Mouse (Mus musculus) liver, postnatal 0 days (tissue): ENCODE results near the gene Cldn34a. TPM values are rescaled to one million over a fixed set of nuclear protein-coding genes. Genes with fewer than 3 reads are reported as not detected.
"Not testable (repeated sequence)": the region's sequence is repeated elsewhere in the genome, so short reads cannot be mapped to it uniquely, and the experiment has no call there.

Source experiments
- ATAC-seq: fragments of 200-750 bp; cut with Nextera tagmentation; 2 replicates; pipeline ENCODE4 v1.8.0; 2017; ENCODE audit warnings: mild to moderate bottlenecking, moderate library complexity
- DNase-seq: peaks from one replicate; pipeline ENCODE4 v3.0.0-alpha.2; 2016
- H3K27ac ChIP-seq: fragments of 300-500 bp; sonication (generic); 2 replicates; pipeline ENCODE4 v1.5.1; 2014; ENCODE audit warnings: antibody characterized with exemption, moderate library complexity, mild to moderate bottlenecking, low read depth
- H3K27me3 ChIP-seq: fragments of 300-500 bp; sonication (generic); 2 replicates; pipeline ENCODE4 v1.6.1; 2014; ENCODE audit warnings: low read length, control low read depth, mixed read lengths; ENCODE audit not compliant: insufficient read depth
- H3K36me3 ChIP-seq: fragments of 300-500 bp; sonication (generic); replicated peaks from 2 replicates; pipeline ENCODE4 v1.6.1; 2014; ENCODE audit warnings: mild to moderate bottlenecking, control low read depth, low read length, moderate library complexity, mixed read lengths; ENCODE audit not compliant: insufficient read depth
- H3K4me1 ChIP-seq: fragments of 300-500 bp; sonication (generic); 2 replicates; pipeline ENCODE4 v1.6.1; 2014; ENCODE audit warnings: antibody characterized with exemption, mild to moderate bottlenecking, control low read depth; ENCODE audit not compliant: insufficient read depth
- H3K4me2 ChIP-seq: fragments of 300-500 bp; sonication (generic); 2 replicates; pipeline ENCODE4 v1.6.1; 2014; ENCODE audit warnings: low read depth, mild to moderate bottlenecking, low read length, moderate library complexity, mixed read lengths
- H3K4me3 ChIP-seq: fragments of 300-500 bp; sonication (generic); 2 replicates; pipeline ENCODE4 v1.5.1; 2014; ENCODE audit warnings: low read depth, low read length
- H3K9ac ChIP-seq: fragments of 300-500 bp; sonication (generic); replicated peaks from 2 replicates; pipeline ENCODE4 v1.6.1; 2014; ENCODE audit warnings: mild to moderate bottlenecking, moderate library complexity
- H3K9me3 ChIP-seq: fragments of 300-500 bp; sonication (generic); 2 replicates; pipeline ENCODE4 v1.6.1; 2016; ENCODE audit warnings: mild to moderate bottlenecking, control low read depth, low read length, mixed read lengths
- CTCF ChIP-seq: sonication (generic); IDR thresholded peaks from 2 replicates; pipeline ENCODE4 v1.5.1; 2016; ENCODE audit warnings: antibody characterized with exemption, low read depth
- EP300 ChIP-seq: IDR thresholded peaks from 2 replicates; pipeline ENCODE4 v1.6.1; 2016; ENCODE audit warnings: antibody characterized with exemption, low read depth, mild to moderate bottlenecking
- WGBS: fragments of 180-500 bp; shearing (Covaris S2); extraction: QIAGEN DNeasy Blood & Tissue Kit; methylation state at CpG from one replicate; pipeline ENCODE4 v1.1.7; 2014; ENCODE audit not compliant: insufficient replicate concordance; 5-methylcytosine and 5-hydroxymethylcytosine counted together
- polyA plus RNA-seq: library from polyadenylated mRNA; unstranded; fragments of >200 nt; fragmentation: Nextera tagmentation; extraction: Ambion mirVana; gene quantifications from 2 replicates; pipeline ENCODE4 v1.2.1, GENCODE M21; 2015

The Cldn34a gene
- not detected in 2 replicates for polyA plus RNA-seq

DNA sequence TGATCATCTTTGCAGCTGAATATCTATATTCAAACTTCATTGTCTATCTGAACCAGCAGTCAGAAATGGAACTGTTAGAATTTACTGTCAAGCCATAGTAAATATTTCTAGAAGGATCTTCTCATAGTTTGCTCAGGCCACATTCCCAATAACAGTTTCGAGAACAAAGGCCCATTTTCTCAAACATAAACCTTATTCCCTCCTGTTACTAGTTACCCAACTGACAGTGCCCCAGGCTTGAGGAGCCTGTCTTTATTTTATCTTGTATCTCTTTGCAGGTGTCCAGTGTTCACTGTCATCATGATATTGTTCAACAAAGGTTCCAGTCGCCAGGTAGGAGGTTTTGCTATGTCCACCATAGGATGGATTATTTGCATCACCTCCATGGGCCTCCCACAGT is at the start of gene Cldn34a:
Cldn34a (plus strand) TSS at position 301 of the 400 bp plus-strand sequence.
- no peaks in the 10 kb centered on the region for H3K36me3 ChIP-seq
- no peaks in the 10 kb centered on the region for H3K4me1 ChIP-seq
- WGBS, result 62% methylated on average over 2 of the region's 2 CpGs
- H3K9me3 ChIP-seq, result no peaks in the 10 kb centered on the region
- DNase-seq (no peak), ATAC-seq (no peak)
- H3K27ac ChIP-seq, result no peak within 1 kb of the TSS
- H3K9ac ChIP-seq, result no peak within 1 kb of the TSS
- H3K4me3 ChIP-seq, result no peak within 1 kb of the TSS
- TF ChIP-seq EP300, result no peak
- TF ChIP-seq CTCF, result no peak
- H3K27me3 ChIP-seq, result no peaks in the 10 kb centered on the region
- H3K4me2 ChIP-seq, result no peak within 1 kb of the TSS

GRCm38 (mm10) chrX:152518611-152519010 is 44.5 kb upstream of the Cldn34a start:
- H3K4me2 ChIP-seq, H3K36me3 ChIP-seq, DNase-seq, H3K9ac ChIP-seq, H3K4me1 ChIP-seq, H3K9me3 ChIP-seq, ATAC-seq, H3K27ac ChIP-seq, H3K4me3 ChIP-seq, H3K27me3 ChIP-seq: not testable (repeated sequence)
- WGBS, result 66% methylated on average over 2 of the region's 2 CpGs

GRCm38 (mm10) chrX:152545736-152546135 is 17.4 kb upstream of the Cldn34a start:
- H3K4me3 ChIP-seq, result no peak overlapping the region
- no peaks in the 10 kb centered on the region for H3K27me3 ChIP-seq
- H3K4me2 ChIP-seq, result no peak overlapping the region
- no peak overlapping the region for H3K9ac ChIP-seq
- WGBS, result 68% methylated on average over 1 of the region's 1 CpGs
- H3K9me3 ChIP-seq, result no peaks in the 10 kb centered on the region
- H3K36me3 ChIP-seq, result no peaks in the 10 kb centered on the region
- no peak for DNase-seq
- H3K4me1 ChIP-seq, result no peaks in the 10 kb centered on the region
- ATAC-seq, result no peak
- no peak overlapping the region for H3K27ac ChIP-seq
- TF ChIP-seq CTCF (no peak), EP300 (no peak)

DNA sequence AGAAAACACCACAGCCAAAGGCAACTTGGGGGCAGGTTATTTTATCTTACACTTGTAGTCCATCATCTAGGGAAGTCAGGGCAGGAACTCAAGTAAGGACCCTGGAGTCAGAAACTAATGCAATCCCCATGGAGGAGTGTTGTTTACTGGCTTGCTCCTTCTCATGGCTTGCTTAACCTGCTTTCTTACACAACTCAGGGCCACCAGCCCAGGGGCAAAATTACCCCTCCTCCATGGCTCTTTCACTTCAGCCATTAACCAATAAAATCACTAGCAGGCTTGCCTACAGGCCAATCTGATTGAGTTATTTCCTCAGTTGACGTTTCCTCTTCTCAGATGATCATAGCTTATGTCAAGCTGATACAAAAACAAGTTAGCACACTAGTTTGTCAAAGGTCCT is 15.0 kb upstream of the Cldn34a start:
- 55% methylated on average over 1 of the region's 1 CpGs for WGBS
- Histone ChIP-seq H3K9ac (no peak overlapping the region), H3K27me3 (no peaks in the 10 kb centered on the region), H3K27ac (no peak overlapping the region), H3K4me3 (no peak overlapping the region), H3K36me3 (no peaks in the 10 kb centered on the region), H3K4me1 (no peaks in the 10 kb centered on the region), H3K9me3 (no peaks in the 10 kb centered on the region), H3K4me2 (no peak overlapping the region)
- TF ChIP-seq EP300, result no peak
- TF ChIP-seq CTCF, result no peak
- no peak for DNase-seq
- ATAC-seq, result no peak

DNA sequence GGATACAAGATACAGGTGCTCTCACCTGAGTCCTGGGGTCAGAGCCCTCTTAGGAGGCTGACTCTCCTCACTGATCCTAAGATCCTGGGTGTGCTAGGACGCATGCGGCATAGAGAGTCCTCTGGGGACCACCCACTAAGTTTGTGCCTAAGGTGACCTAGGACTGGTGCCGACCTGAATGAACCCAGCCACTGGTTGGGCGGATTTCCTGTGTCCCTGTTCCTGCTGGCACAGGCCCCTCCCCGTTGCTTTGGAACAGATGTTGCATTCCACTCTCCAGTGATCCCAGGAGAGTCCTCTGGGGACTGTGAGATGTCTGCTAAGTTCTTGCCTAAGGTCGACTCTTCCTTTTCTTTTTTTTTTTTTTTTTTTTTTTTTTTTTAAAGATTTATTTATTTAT is 5.7 kb upstream of the Cldn34a start:
- Histone ChIP-seq H3K36me3 (no peaks in the 10 kb centered on the region), H3K27me3 (no peaks in the 10 kb centered on the region), H3K27ac (no peak overlapping the region), H3K4me2 (no peak overlapping the region), H3K9me3 (no peaks in the 10 kb centered on the region), H3K9ac (no peak overlapping the region), H3K4me3 (no peak overlapping the region), H3K4me1 (no peaks in the 10 kb centered on the region)
- no peak for ATAC-seq
- TF ChIP-seq CTCF (no peak), EP300 (no peak)
- 65% methylated on average over 6 of the region's 6 CpGs for WGBS
- DNase-seq, result no peak

Other genes starting within 250 kb of the Cldn34a start
- 2.4 TPM in 2 replicates for gene Kantr, start 235.8 kb upstream of the Cldn34a start, polyA plus RNA-seq
- 3.4 and 3.9 TPM in 2 replicates for gene Tspyl2, start 220.9 kb upstream of the Cldn34a start, polyA plus RNA-seq
- 0.15 TPM in 1 of 2 replicates, not detected in the other for gene Gpr173, start 194.6 kb upstream of the Cldn34a start, polyA plus RNA-seq
- gene Shroom2, start 206.1 kb downstream of the Cldn34a start, polyA plus RNA-seq, result 1.6 and 1.7 TPM in 2 replicates
- gene Gpr143, start 218.6 kb downstream of the Cldn34a start, polyA plus RNA-seq, result 0.08 and 0.11 TPM in 2 replicates